Mouse (Mus musculus) testis, adult 2 months (tissue): Measurements from ENCODE around the gene Cib2.

Source experiments
- CTCF ChIP-seq: fragments of 200-500 bp; IDR thresholded peaks from 2 replicates; pipeline ENCODE4 v1.5.1; 2012; ENCODE audit warnings: low read depth, mild to moderate bottlenecking, inconsistent platforms, low read length, moderate library complexity; ENCODE audit not compliant: control insufficient read depth, insufficient read depth, insufficient replicate concordance
- POLR2A ChIP-seq: fragments of 200-500 bp; IDR thresholded peaks from 2 replicates; pipeline ENCODE4 v1.6.1; 2012; ENCODE audit warnings: low read depth, mild to moderate bottlenecking, inconsistent platforms, low read length, moderate library complexity; ENCODE audit not compliant: control insufficient read depth

DNA sequence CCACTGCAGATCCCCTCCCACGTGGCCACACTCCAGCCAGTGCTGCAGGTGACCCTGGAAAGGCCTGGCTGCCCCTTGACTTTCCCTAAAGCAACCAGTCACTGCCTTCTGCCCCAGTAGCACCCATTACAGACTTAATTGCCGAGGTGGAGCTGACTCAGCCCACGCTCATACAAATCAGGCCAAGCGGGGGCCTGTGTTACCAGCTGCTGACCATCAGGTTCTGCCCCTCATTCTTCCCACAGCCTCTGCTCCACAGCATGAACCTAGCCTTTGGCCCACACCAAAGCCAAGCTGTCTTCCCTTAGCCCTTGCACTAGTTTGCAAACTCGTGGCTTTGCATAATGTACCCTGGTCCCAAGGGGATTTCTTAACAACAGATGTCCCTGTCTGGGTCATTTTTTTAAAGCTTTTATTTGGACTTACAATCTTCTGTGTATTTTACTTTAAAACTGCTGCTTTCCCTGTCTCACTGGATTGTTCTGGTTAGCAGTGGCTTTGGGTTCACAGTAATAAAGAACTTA is 44.2 kb upstream of the Cib2 start:
- TF ChIP-seq CTCF (no peak), POLR2A (no peak)
